Mouse (Mus musculus): ENCODE data around the gene Plk2.

DNA sequence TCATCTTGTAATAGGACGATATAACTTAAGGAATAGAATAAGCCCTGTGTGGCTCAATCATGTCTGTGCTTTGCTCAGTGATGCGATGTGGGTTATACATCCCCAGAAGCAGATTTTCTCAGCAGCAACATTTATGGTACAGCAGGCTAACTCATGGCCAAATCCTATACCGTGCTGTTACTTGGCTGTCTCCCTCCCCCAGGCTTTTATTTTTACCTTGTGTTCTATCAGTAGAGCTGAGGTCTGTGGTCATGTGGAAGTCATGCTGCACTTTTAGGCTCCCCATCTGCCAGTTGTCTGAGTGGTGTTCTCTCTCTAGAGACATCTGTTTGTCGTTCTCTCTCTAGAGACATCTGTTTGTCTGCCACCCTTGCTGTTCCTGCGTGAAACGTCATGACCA lies 51.6 kb downstream of the Plk2 start:
- no peak for TF ChIP-seq POLR2A (IDR thresholded peaks at IDR 0.05; ENCODE audit: low read depth, low read length)
- TF ChIP-seq CTCF (IDR thresholded peaks at IDR 0.05; ENCODE audit: borderline replicate concordance, insufficient read depth, low read length) = no peak

Data from embryonic fibroblast, embryonic 13.5 days (primary cell).